Mouse (Mus musculus) adrenal gland, adult 2 months (tissue): ENCODE measurements around the gene Stard3. TPM values are rescaled to one million over a fixed set of nuclear protein-coding genes. Genes with fewer than 3 reads are reported as not detected.
"Not testable (repeated sequence)": the region's sequence is repeated elsewhere in the genome, so short reads cannot be mapped to it uniquely, and the experiment has no call there.

Experiments
- DNase-seq: peaks from one replicate; pipeline ENCODE4 v3.0.0; 2021
- polyA plus RNA-seq: library from polyadenylated mRNA; depleted of rRNA; stranded (reverse); fragments of >200 nt; gene quantifications from 2 replicates; pipeline ENCODE4 v1.2.3, GENCODE M21; 2012
- total RNA-seq, 2 experiments: library from RNA; stranded (reverse); gene quantifications; 2 replicates each; pipeline ENCODE4 v1.2.3; 2021

Gene Stard3
- total and polyA plus RNA-seq, 3 experiments: 20.8 to 65.3 (median 23.5) TPM

DNA sequence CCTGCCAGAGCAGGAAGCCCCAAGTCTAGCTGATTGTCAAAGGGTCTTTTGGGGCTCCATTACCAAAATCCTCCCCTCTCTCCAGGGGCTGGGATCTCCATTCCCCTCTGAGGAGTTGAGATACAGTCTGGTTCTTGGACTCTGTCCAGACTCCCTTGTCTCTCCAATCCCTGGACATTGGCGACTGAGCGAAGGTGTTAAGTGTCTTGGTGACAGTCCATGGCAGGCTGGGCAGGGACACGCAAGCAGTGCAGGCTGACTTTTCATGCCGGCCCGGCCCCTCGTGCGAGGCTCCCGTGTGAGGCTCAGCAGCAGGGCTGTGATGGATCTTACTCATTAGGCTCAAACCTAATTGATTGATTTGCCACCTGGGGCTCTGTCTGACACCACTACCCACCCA is 16.1 kb downstream of the Stard3 start:
- no peak for DNase-seq

DNA sequence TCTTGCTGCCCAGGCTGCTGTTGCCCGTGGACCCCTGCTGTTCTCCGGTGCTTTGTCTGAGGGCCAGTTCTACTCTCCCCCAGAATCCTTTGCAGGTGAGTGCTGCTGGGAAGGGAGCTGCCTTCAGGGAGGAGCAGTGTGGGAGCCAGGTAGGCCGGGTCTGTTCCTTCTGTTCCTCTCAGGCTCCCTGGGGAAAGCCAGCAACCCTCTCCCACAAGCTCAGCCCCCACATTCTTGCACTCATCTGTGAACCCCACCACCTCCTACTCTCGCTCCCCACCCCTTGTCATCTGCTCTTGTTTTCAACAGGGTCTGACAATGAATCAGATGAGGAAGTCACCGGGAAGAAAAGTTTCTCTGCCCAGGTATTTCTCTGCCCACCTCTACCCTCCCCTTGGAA is 18.6 kb downstream of the Stard3 start:
- DNase-seq: no peak

- no peak for DNase-seq
Observed at GRCm38 (mm10) chr11:98377787-98378186, 19.6 kb downstream of the Stard3 start.

DNA sequence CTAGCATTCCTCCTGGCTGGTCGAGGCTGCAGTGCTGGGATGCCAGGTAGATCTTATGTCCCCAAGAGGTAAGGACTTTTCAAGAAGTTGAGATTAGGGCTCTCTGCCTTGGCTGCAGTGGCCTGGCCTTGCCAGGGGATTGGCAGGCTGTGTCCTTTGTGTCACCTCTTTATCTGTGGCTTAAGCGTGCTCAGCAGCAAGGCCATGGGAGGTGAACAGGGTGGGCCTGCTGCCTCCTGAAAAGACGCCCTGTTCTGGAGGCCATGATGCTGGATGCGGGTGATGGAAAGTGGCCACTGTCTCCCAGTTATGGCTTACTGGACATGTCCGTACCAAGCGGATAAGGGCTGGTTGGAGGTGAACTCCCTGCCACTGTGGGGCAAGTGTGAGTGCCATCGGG is 21.2 kb downstream of the Stard3 start:
- DNase-seq: no peak

- no peak for DNase-seq
Observed at GRCm38 (mm10) chr11:98380106-98380505, 21.9 kb downstream of the Stard3 start.

- DNase-seq: no peak
Observed at GRCm38 (mm10) chr11:98381651-98382050, 23.5 kb downstream of the Stard3 start.

GRCm38 (mm10) chr11:98382405-98382804 is 24.2 kb downstream of the Stard3 start:
- DNase-seq: not testable (repeated sequence)

DNA sequence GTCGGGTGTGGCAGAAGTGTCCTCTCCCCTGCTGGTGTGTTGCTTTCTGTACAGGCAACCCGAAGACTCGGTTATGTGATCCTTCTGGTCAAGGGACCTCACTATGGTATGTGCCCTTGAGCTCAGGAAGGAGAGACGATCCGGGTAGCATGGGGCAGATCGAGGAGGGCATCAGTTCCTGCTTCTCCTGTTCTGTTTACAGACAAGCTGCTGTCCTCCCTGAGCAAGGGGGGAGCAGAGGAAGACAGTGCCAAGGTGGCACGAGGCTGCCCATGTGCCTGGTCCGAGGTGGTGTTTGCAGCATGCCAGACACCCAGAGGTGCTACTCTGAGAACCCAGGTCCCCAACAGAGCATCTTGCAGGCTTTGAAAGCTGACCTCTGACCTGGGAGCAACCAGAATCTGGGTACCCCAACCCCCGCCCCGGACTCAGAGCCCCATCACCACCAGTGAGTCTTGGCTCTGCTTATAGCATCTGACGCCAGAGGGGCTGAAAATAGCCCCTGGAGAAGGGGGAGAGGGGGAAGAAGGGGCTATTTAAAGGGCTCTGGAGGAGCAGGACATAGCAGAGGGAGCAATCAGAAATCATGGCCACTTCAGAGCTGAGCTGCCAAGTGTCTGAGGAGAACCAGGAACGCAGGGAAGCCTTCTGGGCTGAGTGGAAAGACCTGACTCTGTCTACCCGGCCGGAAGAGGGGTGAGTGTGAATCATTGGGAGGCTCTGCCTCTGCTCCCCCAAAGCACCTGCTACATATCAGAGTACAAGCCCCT is 25.3 kb downstream of the Stard3 start, which contains the start of gene Tcap:
Tcap (plus strand) TSS at position 551 of the 770 bp plus-strand sequence.
- DNase-seq: no peak

- DNase-seq: no peak
Observed at GRCm38 (mm10) chr11:98384216-98384615, 26.0 kb downstream of the Stard3 start.

DNA sequence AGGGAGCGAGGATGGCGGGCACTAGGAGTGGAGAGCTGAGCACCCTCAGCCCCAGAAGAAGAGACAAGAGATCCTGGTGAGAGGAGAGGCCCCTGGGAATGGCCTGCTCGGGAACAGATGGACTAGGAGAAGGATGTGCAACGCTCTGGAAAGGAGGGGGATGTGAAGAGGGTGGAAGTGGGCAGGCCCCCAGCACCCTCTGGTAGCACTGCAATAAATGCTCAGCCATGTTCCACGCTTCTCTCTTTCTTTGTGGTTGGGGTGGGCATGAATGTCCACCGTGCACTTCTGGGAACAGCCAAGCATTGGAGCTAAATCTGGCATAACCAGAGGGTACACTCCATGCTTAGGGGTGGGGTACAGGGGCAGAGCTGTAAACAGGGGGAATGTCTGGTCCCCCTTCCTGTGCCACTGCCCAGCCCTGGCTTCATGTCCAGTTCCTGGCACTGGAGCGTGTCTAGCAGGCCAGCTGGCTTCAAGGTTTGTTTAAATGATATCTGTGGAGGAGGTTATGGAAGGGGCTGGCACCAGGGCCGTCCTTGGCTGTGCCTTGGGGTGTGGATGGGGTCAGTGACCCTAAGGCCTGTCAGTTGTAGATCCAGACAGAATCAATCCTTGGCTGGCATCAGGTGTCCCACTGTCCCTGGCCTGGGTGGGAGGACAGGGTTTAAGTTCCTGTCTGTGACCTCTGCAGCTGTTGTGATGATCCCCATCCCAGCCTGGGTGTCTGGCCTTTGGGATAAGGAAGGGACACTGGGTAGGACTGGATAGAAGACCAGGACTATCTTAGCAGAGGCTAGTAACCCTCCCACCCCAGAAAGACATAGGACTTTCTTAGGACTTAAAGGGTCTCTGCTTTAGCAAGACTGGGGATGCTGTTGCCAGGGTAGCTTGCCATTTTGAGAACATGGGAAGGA is 26.8 kb downstream of the Stard3 start:
- DNase-seq: no peak

- no peak for DNase-seq
Observed at GRCm38 (mm10) chr11:98385638-98386585, 27.7 kb downstream of the Stard3 start, which contains the start of gene Pnmt. Pnmt (plus strand) TSS chr11:98386450.

GRCm38 (mm10) chr11:98386596-98386995 is 28.4 kb downstream of the Stard3 start:
- DNase-seq: no peak

DNA sequence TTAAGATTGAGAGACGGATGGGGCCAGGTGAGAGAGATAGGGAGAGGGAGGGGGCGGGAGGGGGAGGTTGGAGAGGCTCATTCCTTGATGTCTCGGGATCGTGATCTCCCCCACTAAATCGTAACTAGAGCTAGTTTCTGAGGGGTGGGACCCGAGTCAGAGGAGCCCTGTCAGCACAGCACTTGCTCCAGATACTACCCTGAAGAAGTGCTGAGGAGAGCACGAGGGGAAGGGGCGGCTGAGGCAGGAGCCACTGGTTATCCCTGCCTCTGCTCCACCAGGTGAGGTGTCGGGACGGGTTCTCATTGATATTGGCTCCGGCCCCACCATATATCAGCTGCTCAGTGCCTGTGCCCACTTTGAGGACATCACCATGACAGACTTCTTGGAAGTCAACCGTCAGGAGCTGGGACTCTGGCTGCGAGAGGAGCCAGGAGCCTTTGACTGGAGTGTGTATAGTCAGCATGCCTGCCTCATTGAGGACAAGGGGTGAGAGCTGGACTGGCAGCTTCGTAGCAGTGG is 28.9 kb downstream of the Stard3 start:
- DNase-seq: no peak

DNA sequence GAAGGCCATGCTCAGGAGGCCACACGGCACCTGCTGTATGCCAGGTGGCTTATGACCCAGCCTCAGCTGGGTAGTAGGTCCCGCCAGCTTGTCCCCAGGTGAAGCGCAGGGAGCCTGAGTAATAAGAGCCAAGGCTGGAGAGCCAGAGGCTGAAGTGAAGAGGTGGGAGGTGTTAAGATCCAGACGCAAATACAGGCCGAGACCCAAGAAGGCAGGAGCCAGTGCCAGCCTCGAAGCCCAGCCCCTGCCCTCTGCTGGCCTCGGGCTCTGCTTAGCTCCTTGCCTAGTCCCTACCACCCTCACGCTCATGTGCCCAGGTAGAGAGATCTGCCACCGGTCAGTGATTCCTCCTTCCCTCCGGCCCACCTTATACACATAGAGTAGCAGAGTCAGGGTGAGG is 30.1 kb downstream of the Stard3 start:
- DNase-seq: no peak

DNA sequence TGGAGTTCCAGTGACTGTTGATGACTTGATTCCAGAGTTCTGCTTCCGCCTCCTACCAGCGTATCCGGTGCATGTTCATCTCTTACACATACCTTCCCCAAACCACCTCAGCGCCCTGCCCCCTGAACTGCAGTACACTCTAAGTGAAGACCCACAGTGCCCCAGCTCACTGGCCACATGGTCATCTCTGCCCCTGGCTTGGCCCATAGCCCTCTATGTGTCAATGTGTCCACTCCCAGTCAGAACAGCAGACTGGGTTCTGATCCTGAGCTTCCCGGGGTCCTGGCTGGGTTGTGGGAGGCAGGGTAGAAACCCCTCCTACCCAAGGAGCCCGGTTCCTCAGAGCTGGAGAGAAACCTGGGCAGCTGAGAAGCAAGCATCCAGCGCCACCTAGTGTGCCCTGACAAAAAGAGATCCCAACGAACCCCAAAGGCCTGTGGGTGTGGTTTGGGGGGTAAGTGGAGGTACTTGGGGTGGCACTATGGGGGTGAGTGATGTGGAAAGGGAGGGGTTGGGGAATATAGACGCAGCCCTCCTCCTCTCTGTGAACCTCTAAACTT is 31.1 kb downstream of the Stard3 start:
- DNase-seq: peak; percentile 38

DNA sequence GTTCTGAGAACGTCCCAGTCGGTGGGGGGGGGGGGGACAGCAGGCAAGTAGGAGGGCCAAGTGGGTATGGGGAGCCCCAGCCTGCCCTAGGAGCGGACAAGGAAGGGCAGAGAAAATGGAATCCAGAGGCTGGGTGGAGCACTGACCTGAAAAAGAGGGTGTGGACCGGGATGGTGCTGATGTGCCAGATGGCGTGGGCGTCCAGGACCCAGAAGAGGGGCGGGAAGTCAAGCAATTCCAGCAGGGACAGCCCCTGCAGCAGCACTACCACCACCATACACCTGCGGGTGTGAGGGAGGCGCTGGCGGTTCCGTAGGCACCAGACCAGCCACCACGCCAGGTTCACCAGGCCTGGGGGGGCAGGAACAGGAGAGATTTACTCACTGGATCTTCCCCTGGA is 32.0 kb downstream of the Stard3 start:
- no peak for DNase-seq

DNA sequence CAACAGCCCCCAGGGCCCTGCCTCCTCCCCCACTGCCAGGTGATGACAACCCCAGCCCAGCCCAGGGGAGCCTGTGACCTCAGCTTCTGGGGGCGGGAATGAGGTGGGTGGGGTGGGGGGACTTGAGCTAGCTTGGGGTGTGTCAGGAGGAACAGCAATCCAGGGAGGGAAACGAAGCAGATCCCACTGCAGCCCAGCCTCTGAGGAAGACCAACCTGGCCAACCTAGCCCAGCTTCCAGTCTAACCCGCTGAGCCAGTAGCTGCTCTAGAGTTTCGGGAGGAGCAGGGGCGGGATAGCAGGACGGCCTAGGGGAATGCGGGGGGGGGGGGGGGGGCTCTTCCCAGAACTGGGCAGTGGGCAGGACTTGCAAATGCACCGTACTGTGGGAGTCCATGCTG is 33.9 kb downstream of the Stard3 start:
- DNase-seq: no peak

GRCm38 (mm10) chr11:98392645-98393044 is 34.5 kb downstream of the Stard3 start:
- DNase-seq: no peak

DNA sequence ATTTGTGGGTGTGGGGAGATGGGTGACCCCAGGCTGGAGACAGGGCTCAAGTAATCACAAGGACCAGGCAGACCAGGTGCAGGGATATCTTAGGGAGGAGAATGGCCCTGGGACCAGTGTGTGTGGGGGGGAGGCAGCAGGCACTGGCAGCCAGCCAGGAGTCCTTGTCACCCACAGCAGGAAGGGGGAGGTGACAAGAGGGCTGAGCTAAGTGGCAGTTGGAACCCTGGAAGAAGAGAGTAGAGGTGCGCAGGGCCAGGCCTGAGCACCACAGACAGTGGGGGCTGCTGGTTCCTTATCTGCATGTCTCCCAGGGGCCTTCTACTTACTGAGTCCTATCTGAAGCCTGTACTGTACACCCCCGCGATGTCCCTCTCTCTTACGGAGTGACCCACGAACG is 35.1 kb downstream of the Stard3 start:
- no peak for DNase-seq

GRCm38 (mm10) chr11:98394301-98394700 is 36.1 kb downstream of the Stard3 start:
- no peak for DNase-seq

DNA sequence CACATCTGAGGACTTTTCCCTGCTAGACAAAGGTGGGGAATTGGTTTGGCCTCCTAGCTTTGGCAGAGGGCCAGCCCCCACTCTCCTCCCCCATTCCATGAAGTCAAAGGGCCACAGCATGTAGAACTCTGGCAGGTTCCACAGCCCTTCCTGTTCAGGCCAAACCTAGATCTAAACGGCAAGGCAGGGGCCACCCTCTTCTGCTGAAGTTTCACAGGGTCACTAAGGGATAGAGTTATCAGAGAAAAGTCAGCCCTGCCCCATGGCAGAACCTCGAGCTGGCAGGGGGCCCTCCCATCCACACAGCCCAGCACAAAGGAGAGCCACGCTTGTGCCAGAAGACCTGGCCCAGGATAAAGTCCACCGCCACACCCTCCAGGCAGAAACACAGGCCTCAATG is 36.9 kb downstream of the Stard3 start:
- DNase-seq: no peak
